Mouse (Mus musculus) cerebellum, adult 2 months (tissue): ENCODE data around the gene Tpd52l2.

Source experiments
- CTCF ChIP-seq: fragments of 200-500 bp; IDR thresholded peaks from 2 replicates; pipeline ENCODE4 v1.5.1; 2011; ENCODE audit warnings: low read depth, mild to moderate bottlenecking, control low read depth, low read length, moderate library complexity, borderline replicate concordance; ENCODE audit not compliant: insufficient read depth
- POLR2A ChIP-seq: fragments of 200-500 bp; IDR thresholded peaks from 2 replicates; pipeline ENCODE4 v1.6.1; 2011; ENCODE audit warnings: low read length, control low read depth, borderline replicate concordance; ENCODE audit not compliant: insufficient read depth

DNA sequence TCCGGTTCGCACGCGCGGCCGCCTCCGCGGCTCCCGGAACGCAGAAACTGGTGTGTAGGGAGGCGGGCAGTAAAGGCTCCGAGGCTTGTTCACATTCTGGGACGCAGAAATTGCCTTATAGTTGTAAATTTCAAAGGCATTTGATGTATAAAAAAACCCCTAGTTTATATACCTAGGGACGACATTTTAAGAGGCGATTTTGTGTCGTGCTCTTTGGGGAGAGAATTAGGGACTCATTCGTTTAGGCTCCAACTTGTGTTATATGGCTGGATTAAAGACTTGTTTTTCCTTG lies 23.9 kb downstream of the Tpd52l2 start:
- TF ChIP-seq POLR2A (no peak), CTCF (no peak)
